Mouse (Mus musculus): ENCODE results near the gene B4galt1.

The B4galt1 gene

DNA sequence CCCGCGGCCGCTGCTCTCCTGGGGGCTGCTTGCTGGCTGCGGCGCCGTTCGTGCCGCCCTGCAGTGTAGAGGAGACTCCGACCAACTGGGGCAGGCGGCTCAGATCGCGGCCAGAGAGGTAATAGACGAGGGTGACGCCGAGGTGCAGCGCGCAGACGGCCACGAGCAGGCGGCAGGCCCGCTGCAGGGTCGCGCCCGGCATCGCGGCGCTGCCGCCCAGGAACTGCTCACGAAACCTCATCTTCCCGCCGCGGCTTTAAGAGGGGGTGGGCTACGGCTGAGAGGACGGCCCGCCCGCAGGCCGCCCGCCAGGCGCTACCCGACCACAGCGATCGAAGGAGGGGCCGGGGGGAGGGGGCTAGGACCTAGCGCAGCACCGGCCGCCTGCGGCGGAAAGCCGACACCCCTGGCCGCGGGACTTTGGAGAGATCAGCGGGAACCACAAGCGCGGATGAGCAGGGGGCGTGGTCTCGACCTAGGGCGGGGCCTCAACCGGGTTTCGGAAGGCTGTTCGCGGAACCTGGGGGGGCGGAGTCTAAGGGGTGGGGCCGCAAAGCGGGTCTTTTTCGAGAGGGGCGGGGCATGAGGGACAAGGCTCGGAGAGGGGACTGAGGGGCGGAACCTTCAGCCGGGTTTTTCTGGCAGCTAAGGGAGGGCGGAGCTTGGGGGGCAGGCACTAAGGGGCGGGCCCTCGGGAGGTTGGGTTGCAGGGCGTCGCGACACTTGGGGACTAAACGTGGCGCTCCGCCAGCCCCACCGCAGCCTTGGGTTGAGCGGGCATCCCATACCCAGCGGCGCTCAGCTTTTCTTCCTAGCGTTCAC lies at the start of gene B4galt1:
TSS of gene B4galt1 (minus strand) at position 441 of the 822 bp plus-strand sequence.
- DNase-seq (ENCODE audit: low read depth in 1 of 2, low spot score in 2 of 2) = peak; percentile 87 to 94

DNA sequence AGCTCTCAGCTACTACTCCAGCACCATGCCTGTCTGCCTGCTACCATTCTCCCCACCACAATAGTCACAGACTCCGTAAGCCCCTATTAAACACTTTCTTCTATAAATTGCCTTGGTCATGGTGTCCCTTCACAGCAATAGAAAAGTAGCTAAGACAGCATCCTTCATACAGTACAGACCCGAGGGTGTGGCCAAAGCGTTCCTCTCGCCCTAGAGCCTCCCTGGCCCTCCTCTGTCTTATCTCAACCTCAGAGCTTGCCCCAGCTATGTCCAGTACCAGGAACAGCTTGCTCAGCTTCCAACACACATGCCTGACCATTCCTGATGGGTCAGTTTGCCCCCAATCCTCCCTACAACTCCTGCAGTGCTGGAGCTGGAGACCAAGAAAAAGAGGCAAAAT lies 46.8 kb upstream of the B4galt1 start:
- DNase-seq (ENCODE audit: low read depth in 1 of 2, low spot score in 2 of 2) = no peak

DNA sequence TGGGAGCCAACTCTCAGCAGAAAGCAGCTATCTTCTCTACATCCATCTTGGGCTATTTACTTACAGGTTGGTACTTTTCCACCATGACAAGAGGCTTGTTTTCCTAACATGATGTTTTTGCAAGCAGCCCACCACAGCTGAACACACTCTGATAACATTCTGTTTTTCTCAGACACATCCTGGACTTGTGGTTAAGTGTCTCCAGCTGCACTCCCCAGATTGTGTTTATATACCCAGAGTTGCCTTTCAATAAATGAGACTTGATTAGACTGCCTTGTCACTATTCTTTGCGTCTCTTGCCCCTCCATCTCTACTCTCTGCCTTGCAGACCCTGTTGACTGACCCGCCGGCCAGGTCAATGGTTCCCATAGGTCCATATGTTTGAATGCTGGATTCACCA lies 46.3 kb upstream of the B4galt1 start:
- no peak for DNase-seq (ENCODE audit: low read depth in 1 of 2, low spot score in 2 of 2)

DNA sequence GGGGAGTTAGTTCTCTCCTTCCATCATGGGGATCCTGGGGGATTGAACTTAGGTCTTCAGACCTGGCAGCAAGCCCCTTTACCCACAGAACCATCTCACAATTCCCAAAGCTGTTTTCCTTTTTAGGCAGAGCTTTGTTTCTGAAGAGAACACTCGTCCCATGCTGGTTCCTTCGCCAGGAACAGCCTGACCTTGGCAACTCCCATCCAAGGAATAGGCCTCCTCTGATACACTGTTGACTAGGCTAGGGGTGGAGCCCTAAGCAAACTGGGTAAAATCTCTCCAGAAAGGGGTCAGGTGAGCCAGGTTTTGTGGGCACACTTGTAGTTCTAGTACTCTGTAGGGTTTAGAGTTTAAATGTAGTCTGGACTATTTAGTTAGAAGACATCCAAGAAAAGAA lies 45.5 kb upstream of the B4galt1 start:
- DNase-seq (ENCODE audit: low read depth in 1 of 2, low spot score in 2 of 2) = no peak

DNA sequence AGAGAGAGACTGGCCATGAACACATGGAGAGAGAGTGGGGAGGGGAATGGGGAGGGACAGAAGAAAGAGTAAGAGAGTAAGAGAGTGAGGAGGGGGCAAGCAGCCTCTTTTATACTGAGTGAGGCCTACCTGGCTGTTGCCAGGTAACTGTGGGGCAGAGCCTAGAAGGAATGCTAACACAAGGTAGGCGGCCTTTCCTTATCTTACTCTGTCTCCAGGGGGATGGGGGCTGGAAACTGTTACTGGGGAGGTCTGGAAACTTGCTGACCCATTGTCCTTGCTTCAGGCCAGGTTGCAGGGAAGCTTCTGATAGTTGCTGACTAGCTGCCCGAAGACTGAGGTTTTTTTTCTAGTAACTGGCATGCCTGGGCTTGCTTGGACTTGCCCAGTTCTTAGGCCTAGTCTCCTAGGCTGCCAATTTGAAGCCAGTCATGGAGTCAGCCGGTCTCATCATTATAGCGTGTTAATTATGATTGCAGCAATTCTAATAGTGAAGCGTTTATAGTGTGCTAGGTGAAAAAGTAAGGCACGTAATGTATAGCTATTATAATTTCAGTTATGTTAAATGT lies 44.8 kb upstream of the B4galt1 start:
- no peak for DNase-seq (ENCODE audit: low read depth in 1 of 2, low spot score in 2 of 2)

DNA sequence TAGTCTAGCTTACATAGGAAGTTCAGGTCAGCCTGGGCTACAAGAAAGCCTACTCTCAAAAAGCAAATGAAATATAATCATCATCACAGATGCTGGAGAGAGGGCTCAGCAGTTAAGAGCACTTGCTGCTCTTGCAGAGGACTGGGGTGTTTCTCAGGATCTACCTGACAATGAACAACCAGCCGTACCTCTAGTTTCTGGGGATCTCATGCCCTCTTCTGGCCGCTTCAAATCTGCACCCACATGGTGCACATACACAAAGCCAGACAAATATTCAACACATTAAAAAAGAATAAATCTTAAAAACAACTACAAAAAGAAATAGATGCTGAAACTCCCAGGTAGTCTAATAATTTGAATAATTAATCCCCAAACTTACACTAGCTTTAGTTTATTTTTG lies 41.8 kb upstream of the B4galt1 start:
- DNase-seq (ENCODE audit: low read depth in 1 of 2, low spot score in 2 of 2) = no peak

DNA sequence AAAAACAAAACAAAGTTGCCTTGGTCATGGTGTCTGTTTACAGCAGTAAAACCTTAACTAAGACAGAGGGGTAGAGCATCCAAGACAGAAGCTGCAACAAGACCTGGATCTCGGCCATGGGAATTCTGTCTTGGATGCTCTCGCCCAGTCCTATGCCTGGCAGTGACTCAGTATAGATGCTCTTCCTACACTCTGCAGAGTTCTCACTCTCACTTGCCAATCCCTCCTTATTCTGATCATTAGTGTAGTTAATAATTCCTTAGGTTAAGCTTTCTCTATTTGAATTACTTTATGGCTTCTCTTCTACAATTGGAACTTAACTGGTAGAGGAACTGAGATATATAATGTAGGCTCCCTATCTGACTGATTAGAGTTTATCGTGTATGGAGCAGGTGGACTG lies 41.3 kb upstream of the B4galt1 start:
- DNase-seq (ENCODE audit: low read depth in 1 of 2, low spot score in 2 of 2) = no peak

DNA sequence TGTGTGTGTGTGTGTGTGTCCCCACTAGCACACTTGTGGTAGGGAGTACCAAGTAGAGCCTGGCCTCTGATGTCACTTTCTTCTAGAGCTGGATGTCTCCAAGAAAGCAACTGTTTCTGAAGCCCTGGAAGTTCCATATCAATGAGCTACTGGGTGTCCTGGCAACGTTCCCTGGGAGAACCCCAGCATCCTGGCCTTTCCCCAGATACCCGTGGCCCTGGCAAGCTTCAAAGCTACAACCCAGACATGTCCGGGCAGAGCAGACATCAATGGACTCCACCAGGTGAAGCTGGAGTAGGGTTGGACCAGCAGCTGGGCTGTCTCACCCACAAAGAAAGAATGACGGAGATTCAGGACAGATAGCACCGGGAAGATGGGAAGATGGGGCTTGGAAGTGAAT lies 37.4 kb upstream of the B4galt1 start:
- no peak for DNase-seq (ENCODE audit: low read depth in 1 of 2, low spot score in 2 of 2)

DNA sequence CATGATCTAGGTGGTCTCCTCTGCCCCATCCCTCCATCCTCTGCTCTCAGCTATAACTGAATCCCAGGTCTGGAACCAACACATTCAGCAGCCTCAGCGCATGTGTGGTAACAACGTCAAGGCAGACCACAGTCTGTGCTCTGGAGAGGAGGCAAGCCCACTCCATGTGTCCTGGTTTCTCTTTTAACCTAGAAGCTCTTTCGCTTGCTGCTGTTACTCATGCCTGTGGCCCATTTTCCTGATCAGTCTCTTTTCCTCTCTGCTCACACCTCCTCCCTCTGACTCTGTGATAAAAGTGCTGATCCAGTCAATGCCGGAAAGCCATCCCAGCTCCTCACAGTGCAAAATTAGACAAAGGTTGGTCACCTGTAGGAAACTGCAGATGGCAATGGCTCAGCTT lies 36.2 kb upstream of the B4galt1 start:
- no peak for DNase-seq (ENCODE audit: low read depth in 1 of 2, low spot score in 2 of 2)

DNA sequence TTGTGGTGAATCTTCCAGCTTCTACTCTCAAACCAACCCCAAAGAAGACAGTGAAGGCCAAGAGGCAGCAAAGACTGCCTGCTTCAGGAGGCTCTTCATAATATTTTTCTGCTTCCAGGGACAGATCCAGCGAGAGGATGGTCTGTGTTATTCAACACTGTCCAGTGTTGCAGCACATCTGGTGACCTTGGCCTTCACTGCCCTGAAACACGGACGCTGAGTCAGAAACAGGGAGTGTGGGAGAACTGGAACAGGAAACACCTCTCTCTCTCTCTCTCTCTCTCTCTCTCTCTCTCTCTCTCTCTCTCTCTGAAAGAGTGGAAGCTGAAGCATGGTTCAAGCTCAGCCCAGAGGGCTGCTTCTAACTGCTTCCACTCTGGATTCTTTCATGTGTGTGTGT lies 35.4 kb upstream of the B4galt1 start:
- DNase-seq (ENCODE audit: low read depth in 1 of 2, low spot score in 2 of 2) = no peak

DNA sequence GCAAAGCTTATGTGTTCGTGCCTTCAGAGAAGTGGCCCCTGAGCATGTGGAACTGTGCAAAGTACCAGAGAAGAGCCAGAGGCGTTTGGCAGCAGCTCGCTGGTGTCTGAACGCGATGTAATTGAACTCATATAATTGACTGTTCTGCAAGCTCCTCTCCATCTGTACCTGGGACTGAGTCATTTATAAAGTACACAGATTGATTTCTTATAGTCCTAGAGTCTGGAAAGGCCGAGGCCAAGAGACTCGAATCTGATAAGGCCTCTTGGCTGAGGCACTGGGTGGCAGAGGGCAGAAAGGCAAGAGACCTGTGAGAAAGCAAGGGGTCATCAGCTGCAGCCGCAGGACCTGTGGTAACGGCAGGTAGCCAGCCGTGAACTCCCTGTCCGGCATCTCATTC lies 35.0 kb upstream of the B4galt1 start:
- DNase-seq (ENCODE audit: low read depth in 1 of 2, low spot score in 2 of 2) = no peak

DNA sequence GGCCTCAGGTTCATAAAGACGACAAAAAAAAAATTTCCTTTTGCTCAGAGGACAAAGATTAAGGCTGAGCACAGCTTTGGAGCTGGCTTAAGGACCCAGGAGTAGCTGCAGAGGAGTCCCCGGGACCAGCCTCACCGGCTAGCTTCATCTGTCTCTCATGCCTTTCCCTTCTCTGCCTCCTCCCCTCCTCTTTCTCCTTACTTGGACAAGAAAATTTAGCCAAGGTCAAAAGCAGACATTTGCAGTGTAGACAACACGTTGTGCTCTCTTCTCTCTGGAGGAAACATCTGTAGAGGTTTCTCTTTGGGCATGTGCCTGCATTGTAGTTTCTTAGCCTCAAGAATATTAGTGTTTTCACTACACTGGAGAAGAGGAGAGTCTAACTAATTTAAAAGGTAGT lies 32.1 kb upstream of the B4galt1 start:
- no peak for DNase-seq (ENCODE audit: low read depth in 1 of 2, low spot score in 2 of 2)

DNA sequence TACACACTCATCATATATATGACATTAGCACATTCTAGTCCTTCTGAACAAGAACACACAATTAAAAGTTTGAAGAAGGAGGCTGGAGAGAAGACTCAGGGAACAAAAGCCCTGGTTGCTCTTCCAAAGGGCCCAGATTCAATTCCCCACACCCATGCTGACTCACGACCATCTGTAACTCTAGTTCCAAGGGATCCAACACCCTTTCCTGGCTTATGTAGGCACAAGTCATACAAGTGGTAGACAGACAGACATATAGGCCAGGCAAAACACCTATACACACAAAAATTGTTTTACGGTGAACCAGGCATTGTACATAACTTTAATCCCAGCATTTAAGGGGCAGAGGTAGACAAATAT lies 31.3 kb upstream of the B4galt1 start:
- no peak for DNase-seq (ENCODE audit: low read depth in 1 of 2, low spot score in 2 of 2)

DNA sequence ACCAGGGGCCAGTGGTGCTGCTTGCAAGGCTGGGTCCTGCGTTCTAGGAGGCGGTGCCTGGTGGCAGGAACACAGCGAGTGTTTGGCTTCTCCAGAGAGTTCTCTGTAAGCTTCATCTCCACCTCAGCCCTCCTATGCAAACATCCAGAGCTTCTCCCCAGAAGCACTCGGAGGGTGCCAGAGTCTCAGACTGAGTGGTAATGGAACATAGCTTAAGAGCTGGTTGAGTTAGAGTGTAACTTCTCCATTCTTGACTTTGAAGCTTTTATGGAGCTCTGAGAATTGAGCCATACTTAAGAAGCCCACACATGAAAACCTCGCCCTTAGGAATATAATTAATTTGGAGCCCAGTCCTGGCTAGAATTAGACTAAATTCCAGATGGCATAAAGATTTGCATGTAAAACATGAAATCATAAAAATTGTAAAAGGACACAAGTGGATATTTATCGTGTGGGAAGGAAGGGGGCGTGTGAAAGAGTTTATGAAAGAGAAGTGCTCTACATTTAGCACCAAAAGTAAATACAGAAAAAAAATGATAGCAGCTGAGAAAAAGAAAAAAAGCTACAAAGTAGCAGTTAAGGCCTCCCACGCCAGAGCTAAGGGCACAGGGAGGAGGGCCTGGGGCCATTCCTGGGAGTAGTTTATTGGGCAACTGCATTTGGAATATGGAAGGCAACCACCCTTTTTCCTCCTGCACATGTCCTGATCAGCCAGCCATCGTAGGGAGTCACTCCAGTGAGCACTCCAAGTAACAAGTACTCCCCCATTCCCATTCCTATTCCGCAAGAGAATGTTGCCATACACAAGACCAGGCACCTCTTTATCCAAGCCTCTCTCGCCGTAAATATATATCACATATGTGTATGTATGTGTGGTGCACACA lies 30.7 kb upstream of the B4galt1 start:
- no peak for DNase-seq (ENCODE audit: low read depth in 1 of 2, low spot score in 2 of 2)

DNA sequence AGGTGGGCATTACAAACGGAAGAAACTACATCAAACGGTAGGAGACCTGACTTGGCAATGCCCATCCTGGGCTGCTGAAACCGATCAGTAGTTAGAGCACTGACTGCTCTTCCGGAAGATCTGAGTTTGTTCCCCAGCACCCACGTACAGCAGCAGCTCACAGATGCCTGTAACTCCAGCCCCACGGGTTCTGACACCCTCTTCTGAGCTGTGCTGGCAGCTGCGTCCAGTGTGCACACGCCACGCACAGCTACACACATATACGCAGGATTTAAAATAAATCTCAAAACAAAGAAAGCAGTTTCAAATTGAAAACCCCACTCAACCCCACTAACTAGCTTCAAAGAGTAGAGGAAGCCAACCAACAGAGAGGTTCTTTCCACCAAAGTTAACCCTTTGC lies 29.4 kb upstream of the B4galt1 start:
- no peak for DNase-seq (ENCODE audit: low read depth in 1 of 2, low spot score in 2 of 2)

DNA sequence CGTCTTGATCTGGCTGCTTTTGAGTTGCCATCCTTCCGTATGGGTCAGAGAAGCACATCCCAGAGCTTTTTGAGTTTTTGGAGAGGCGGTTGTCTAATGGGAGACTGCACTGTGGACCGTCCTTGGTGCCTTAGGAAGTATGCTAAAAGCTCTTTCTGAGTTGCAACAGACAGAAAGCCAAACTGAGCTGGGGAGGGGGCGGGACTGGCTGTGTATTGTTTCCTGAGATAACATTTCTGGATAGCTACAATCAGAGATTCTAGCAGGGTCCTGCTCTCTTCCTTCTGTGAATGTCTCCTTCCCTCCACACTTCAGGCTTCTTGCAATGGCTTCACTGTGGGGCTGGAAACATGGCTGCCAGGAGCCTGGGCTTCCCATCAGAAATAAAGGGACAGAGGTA lies 23.7 kb upstream of the B4galt1 start:
- no peak for DNase-seq (ENCODE audit: low read depth in 1 of 2, low spot score in 2 of 2)

DNA sequence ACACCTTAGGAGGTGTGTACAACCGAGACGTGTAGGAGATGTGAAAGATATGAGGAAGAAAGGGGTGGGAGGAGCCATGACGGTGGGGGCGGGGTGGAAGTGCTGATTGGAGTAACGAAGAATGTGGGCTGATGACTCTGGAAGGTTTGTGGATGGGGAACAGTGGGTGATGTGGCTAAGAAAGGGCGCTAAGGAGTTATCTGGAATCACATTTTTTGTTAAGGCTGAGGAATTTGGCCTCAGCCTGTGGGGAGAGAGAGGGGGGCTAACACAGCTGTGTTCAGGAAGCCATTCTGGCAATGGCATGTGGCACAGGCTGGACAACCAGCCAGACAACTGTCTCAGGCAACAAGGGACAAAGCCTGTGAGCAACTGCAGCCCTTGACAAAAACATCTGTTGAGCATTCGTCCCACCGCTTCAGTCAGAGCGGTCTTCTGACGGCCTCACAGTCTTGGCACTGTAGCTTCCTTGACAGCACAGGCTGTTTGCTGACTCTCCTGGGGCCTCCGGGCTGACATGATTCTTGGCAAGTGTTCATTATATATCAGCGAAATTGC lies 23.1 kb upstream of the B4galt1 start:
- DNase-seq (ENCODE audit: low read depth in 1 of 2, low spot score in 2 of 2) = no peak

DNA sequence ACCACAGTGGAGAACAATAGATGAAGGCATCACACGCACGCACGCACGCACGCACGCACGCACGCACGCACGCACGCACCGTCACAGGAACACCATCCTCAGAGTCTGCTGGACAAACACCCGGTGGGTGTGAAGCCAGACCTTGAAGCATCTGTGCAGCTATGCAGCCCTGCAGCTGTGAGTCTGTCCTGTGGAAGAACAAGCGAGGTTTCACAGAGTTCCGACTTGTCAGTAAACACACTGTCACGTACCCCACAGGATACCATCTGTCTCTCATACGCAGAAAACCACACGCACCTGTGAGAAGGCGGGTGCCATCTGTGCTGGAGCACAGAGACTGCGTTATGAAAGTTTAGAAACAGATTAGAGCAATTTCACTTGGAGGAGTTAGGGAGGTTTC lies 22.0 kb upstream of the B4galt1 start:
- DNase-seq (ENCODE audit: low read depth in 1 of 2, low spot score in 2 of 2) = no peak

DNA sequence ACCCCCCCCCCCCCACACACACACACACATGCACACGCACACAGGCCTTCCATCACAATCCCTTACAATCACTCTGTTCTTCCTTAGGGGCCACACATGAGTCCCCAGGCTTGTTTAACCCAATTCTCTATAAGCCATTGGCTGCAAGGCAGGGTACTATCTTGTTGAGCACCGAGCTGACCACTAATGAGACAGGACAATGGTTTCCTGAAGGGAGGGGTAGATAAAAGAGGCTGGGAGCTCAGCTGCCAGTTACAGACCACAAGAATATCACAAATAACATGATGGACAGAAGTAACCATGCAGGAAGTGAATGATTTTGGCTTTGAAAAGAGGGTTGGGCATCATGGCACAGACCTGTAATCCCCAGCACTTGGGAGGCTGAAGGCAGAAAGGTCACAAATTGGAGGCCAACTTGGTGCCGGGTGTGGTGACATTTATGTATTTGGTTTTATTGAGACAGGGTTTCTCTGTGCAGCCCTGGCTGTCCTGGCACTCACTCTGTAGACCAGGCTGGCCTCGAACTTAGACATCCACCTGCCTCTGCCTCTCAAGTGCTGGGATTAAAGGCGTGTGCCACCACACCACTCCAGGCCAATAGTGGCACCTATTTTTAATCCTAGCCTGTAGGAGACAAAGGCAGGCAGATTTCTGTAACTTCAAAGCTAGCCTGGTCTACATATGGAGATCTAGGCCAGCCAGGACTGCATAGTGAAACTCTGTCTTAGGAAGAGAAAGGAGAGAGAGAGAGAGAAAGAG lies 21.2 kb upstream of the B4galt1 start:
- no peak for DNase-seq (ENCODE audit: low read depth in 1 of 2, low spot score in 2 of 2)

DNA sequence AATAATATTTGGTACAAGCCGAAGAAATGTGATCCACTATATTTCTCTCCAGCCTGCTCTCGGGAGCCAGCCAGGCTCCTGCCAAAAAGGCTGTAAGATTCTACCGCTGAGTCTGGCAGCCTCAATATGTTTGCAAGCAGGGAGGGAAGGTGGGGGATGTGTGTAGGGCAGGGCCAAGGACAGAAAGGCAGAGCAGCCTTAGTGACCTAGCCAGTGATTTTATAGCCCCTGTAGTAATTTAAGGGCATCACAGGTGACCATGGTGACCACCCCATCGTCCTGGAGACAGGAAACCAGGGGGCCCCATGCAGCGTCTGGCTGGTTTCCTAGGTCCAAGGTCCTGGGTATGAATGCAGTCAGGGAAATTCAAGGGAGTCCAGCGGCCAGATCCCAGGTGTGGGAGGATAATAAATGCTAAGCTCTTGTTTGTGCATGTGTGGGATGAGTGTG lies 20.4 kb upstream of the B4galt1 start:
- DNase-seq (ENCODE audit: low read depth in 1 of 2, low spot score in 2 of 2) = no peak

DNA sequence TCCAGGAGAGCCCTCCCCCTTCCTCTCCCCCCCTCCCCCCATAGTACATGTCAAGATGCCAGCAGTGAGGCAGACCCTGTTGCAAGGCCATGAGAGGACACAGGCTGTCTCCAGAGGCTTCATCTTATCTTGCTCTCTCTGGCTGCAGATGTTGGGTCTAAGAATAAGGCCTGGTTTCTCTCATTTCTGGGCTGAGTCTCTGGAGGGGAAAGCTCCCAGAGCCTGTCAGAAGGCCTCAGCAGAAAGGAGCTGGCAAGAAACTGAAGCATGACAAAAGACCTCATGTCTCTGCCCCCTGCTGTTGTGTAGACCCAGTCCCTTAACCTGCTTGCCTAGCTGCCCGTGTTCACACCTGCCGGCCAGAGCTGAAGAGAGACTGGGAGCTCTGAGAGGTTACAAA lies 19.5 kb upstream of the B4galt1 start:
- no peak for DNase-seq (ENCODE audit: low read depth in 1 of 2, low spot score in 2 of 2)
